Mouse (Mus musculus) adrenal gland (tissue): Measurements from ENCODE around the gene Twist2.

Source experiments
- intact Hi-C: fragments of 180-260 bp; cut with DNase I; formaldehyde crosslinking; loops from one replicate; pipeline ENCODE4 v1.15.1; 2025

Twist2 gene

DNA sequence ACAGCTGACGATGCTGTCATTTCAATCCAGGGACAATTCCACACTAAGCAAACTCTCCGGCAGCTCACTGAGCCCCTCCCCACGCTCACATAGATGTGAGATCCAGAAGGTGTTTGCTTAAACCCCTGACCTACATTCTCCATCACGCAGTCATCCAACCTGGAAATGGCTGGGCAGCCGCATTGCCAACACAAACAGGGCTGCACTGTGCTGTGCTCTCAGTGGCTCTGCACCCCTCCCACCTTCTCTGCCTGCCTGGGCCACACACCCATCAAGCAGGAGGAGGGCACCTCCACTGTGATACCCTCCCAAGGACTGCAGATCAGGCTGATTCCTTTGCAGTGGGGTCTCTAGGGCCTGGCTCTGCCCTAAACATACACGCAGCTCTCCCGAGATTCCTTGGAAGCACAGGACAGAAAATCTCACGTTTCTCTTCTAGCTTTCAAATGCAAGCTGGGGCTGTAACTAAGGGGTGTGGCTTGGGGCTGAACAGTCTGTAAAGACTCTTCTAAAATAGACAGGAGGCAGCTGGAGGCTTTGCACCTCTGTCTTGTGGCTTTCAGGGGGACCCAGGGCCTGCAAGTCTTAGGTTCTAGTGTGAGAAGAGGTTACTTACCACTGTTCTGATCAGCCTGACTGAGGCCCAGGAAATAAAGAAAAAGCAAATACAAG lies 71.3 kb downstream of the Twist2 start:
- intact Hi-C loops = loop anchor here (10.0 kb wide), 2 partner anchors 298 to 348 kb away; no protein-coding TSS in a partner anchor

DNA sequence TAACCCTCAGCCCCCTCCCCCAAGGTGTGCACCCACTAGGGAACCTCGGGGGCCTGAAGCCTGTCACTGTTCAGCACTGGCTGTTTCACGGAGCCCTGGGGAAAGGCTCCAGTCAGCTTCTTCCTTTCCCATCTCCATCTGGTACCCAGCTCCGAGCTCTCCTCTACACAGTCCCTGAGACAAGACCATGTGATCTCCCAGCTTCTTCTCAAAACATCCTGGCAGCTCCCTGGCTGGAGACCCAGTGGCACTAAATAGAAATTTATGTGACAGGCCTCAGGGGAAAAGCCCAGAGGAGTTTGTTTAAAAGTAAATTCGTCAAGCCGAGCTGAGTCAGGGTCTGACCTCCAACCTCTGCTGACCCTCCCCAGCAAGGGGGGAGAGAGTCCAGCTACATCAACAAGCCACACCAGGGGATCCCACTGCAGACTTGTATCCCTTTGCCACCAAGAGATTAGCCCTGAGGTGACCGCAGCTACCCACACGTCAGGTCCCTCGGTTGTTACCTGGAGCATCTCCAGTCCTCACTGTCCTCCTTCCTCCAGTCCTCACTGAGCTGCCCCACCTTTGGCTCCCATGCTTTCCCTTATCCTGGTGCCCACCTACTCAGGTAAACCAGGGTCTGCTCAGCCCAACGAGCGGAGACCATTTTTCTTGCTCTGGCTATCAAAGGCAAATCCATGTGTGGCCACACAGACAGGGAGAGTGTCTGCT lies 72.5 kb downstream of the Twist2 start:
- intact Hi-C loops = loop anchor here (10.0 kb wide), 2 partner anchors 299 to 349 kb away; no protein-coding TSS in a partner anchor

DNA sequence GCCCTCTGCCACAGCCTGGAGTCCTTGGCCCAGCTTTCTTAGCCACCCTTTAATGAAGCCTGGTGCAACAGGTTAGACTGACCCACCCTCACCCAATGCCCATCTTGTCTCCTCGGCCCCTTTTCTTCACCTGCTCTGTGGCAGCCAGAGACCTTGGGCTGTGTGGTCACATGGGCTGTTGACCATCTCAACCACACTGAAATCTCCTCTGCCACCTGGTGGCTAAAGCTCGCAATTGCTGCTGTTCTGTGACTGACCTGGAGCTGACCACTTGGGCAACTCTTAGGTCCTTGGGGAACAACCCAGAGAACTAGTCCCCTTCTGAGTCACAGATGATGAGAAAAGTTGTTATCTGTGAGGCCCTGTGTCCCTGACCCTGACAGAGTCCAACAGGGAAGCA lies 73.4 kb downstream of the Twist2 start:
- intact Hi-C loops = loop anchor here (5.0 to 10.0 kb wide), 3 partner anchors 117 to 350 kb away; no protein-coding TSS in a partner anchor

DNA sequence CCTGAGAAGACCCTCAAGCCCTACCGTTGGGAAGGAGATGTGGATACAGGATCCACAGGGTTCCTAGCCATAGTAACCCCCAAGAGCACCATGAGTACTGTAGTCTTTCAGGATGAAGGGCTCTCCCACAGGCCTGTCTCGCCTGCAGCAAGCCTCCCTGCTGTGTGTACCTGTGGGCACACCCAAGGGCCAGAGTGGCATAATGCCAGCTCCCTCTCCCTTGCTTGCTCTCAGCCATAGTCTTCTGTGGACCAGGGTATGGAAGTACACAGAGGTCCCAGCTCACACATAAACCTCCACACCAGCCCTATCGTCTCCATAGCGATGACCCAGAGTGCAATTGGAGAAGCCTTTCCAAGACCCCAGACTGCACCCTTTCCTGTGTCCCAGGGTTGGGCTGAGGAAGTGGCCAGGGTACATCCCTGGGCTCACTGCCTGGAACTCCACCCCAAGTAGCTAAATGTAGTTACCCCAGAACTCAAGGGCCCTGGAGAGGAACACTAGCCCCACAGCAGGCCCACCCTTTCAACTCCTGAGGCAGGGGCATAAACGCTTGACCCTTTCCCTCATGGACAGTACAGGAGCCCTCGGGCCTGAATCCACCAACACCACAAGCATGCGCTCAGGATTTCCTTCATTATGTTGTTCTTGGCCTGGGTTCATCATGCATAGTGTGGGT lies 73.9 kb downstream of the Twist2 start:
- intact Hi-C loops = loop anchor here (5.0 to 10.0 kb wide), 3 partner anchors 118 to 350 kb away; no protein-coding TSS in a partner anchor

GRCm38 (mm10) chr1:91878696-91879095 lies 77.4 kb downstream of the Twist2 start:
- intact Hi-C loops = loop anchor here (5.0 to 10.0 kb wide), 3 partner anchors 121 to 354 kb away; no protein-coding TSS in a partner anchor

- intact Hi-C loops = no loop called here
These were observed 78.9 kb downstream of the Twist2 start for GRCm38 (mm10) chr1:91880156-91880555.

DNA sequence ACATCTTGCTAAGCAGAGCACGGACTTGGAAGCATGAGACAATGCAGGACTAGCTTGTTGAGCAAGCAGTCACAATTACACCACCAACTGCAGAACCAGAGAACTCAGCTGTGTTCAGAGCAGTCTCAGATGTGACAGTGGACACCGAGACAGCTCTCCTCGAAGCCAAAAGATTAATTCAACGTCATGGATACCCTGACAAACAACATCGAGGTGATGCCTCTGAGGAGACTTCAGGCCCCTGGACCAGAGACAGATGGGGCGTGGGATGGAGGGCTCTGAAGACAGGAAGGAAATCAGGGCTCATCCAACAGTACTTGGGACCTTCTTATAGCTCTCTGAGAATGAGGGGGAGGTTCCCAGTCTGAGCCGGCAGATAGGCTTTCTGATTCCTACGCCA lies 79.6 kb downstream of the Twist2 start:
- intact Hi-C loops = no loop called here

DNA sequence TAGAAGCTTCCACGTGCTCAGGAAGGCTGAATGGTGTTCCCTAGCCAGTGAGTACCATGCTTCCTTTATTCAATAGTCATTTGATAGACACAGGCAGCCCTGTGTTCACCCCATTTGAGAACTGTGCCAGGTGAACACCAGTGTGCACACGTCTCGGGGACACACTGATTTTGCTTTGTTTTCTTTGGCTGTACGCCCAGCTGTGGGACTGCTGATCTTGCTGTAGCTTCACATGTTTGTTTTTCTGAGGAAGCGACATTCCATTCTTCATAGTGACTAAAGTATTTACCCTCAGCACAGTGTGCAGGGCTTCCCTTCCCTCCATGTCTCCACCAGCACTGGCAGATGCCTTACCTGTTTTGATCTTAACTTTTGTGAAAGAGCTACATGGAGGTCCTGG lies 81.9 kb downstream of the Twist2 start:
- intact Hi-C loops = no loop called here

DNA sequence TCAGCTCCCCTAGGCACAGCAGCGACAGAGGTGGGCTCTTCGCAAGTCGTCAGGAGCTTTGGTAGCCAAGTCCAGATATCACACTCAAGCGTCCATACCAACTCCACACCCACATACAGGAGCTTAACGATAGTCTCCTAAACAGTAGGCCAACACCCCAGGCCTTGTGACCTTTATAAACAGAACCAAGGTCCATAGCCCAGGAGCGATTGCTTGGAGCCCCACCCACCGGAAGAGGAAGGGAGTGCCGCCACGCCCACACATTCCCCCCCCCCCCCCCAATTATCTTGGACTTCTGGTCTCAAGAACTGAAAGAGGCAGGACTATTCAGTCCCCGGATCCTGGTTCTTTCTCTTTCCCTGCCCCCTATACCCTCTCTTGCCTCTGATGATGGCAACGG lies 92.3 kb downstream of the Twist2 start:
- intact Hi-C loops = no loop called here

DNA sequence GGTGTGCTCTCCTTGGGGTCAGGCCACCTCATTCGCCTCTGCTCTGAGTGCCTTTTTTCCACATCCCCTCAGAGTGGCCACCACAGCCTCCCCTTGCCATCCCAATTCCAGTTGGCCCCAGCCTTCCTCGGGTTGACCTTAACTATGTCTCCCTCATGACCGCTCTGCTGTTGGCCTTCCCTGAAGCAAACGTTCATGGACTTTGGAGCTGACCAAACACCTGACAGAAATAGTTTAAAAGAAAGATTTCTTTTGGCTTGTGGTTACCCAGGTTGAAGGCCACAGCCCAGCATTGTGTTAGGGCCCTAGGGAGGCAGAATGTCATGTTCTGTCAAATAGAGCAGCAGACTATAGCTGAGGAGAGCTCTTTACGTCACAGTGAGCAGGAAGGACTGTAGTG lies 93.0 kb downstream of the Twist2 start:
- intact Hi-C loops = no loop called here

DNA sequence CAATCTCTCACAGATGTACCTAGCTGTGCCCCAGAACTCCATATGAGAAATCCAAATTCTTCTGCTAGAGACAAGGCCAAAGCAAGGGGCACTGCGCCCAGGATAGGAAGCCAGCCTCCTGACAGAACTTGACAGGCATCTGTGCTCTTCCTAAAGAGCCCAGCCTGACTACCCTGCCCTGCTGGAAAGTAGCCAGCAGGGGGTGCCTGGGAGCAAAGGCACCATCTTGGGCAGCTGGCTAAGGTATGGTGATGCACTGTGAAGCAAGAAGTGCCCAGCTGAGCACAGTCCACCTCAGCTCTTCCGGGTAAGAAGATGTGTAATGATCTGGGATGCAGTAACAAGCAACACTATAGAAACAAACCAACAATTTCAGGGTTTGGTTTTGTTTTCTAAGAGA lies 95.8 kb downstream of the Twist2 start:
- intact Hi-C loops = no loop called here
